Mouse (Mus musculus) CH12.LX (cell line): ENCODE measurements around the gene Fam124a.

Source experiments
- NRF1 ChIP-seq: IDR thresholded peaks from 2 replicates; pipeline ENCODE4 v1.6.1; 2014; ENCODE audit warnings: low read depth, mild to moderate bottlenecking, inconsistent platforms, low read length, improper control_type of control experiment, moderate library complexity
- POLR2A ChIP-seq: IDR thresholded peaks from 2 replicates; pipeline ENCODE4 v1.6.1; 2011; ENCODE audit warnings: low read depth, mild to moderate bottlenecking, improper control_type of control experiment, low read length

DNA sequence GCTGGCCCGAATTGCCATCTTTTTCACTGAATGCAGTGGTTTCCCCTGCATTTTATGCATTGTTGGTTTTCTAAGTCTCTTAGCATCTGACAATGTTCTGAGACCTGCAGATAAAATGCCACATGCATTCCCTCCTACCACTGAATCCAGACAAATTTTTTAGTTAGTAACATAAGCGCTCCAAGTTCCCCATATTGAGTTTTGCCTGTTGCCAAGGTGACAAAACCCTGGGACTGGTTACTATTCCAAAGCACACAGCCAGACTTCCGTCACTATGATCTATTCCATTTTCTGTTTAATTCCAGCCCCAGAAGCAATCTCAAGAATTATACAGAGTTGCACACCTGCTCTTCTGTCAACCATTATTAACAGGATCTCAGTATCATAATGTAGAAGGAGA lies 15.7 kb upstream of the Fam124a start:
- TF ChIP-seq NRF1: no peak
- TF ChIP-seq POLR2A: no peak
